Mouse (Mus musculus) left cerebral cortex, postnatal 36 days (tissue): ENCODE results near the gene Esrrg. TPM values are rescaled to one million over a fixed set of nuclear protein-coding genes. Genes with fewer than 3 reads are reported as not detected.
A peak's percentile ranks its signal among the peaks of the same experiment; 100 is the strongest.

Experiments used
- DNase-seq, 2 experiments: peaks; one replicate each; pipeline ENCODE4 v3.0.0; 2021 to 2022; ENCODE audit warnings: low spot score in 2 of 2, mixed read lengths in 1 of 2
- intact Hi-C: fragments of 180-260 bp; cut with DNase I; formaldehyde crosslinking; loops from one replicate; pipeline ENCODE4 v1.15.1; 2025
- total RNA-seq, 2 experiments: library from RNA; stranded (reverse); gene quantifications; 2 replicates each; pipeline ENCODE4 v1.2.3; 2021

Esrrg gene
- total RNA-seq, 2 experiments from 2014 or later, result 29.8 to 30.6 TPM

GRCm38 (mm10) chr1:188158675-188159074, 550.1 kb downstream of the Esrrg start:
- intact Hi-C loops, result no loop called here

DNA sequence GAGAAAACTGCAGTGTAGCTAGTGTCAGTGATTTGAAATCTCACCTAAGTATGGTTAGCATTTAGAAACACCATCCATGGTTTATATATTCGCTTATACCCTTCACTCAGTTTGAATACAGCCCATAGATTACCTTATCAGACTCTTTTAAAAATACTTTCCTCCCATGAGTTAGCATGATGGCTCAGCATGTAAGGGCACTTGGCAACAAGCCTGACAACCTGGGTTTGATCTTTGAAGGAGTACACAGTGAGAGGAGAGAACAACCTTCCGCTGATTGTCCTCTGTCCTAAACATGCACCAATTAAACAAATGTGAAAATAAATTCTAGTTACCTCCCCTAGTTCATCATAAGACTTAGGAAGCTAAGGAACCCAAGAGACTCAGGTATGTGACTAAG, 550.5 kb downstream of the Esrrg start:
- intact Hi-C loops, result no loop called here
- no peak for DNase-seq

More at GRCm38 (mm10) chr1:188158675-188159074, 550.1 kb downstream of the Esrrg start:
- no peak for DNase-seq

GRCm38 (mm10) chr1:188163058-188163457, 554.5 kb downstream of the Esrrg start:
- intact Hi-C loops, result no loop called here
- DNase-seq, result no peak

DNA sequence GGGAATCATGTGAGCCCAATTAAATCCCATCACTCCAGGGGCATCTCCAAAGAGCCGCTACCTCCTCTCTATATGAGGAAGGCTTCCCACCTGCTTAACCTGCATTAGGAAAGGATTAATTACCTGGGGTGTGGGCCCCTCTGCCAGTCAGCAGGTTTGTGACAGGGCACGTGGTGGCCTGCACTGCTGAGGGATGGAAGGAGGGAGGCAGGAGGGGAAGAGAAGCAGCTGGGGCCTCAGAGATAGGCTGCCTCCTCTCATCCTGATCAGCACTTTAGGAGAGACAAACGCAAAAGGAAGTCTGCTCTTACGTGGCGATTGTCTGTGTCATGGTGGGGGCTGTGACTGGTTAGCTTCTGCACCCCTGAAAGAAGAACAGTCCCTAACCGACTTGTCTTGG, 555.7 kb downstream of the Esrrg start:
- intact Hi-C loops, result no loop called here
- no peak for DNase-seq

- intact Hi-C loops, result no loop called here
- no peak for DNase-seq
Observed at GRCm38 (mm10) chr1:188173859-188174258, 565.3 kb downstream of the Esrrg start.

GRCm38 (mm10) chr1:188182951-188183350, 574.4 kb downstream of the Esrrg start:
- intact Hi-C loops, result no loop called here
- no peak for DNase-seq

DNA sequence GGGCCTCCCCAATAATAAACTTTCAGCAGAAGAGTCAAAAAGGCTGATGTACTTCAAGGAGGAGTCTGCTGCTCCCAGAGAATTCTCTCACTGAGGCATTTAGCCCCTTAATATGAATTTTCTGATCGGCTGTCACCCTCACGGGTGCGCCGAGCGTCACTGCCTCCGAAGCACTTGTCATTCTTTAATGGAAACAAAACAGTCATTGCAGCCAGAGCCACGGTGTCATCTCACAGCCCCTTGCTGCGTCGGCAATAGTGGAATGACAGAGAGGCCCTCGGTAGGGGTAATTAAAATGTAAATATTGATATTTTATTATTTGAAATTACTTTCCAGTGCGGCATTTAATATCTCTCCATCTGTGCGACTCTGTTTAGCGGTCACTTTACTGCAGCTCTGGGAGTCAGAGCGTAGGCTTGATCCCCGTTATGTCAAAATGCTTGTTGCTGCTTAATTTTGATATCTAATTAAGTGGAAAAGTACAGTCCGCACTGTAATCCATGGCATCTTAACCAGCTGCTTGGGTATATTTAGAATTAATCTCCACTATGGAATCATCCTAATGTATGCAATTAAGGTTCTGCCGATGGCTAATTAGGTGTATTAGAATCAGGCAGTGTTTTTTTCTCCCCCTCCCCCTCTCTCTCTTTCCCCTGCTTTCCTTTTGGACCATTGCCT, 578.0 kb downstream of the Esrrg start:
- intact Hi-C loops, result no loop called here
- no peak for DNase-seq

DNA sequence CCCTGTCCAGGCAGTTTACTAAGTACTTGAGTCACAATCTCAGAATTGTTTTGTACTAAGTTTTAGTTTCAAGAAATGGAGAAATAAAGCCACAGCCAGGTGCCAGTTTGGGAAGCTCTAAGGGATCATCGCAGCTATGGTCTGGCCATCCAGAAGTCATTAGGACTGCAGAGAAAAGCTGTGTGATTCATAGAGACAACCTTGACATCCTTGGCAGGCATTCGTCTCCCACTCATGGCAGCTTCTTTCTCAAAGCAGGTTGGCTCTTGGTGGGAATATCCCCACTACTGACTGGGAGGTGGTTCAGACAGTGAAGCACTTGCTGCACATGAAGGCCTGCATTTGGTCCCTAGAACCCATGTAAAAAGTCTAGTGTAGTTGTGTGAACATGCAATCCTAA, 584.4 kb downstream of the Esrrg start:
- intact Hi-C loops, result no loop called here
- DNase-seq, result no peak

DNA sequence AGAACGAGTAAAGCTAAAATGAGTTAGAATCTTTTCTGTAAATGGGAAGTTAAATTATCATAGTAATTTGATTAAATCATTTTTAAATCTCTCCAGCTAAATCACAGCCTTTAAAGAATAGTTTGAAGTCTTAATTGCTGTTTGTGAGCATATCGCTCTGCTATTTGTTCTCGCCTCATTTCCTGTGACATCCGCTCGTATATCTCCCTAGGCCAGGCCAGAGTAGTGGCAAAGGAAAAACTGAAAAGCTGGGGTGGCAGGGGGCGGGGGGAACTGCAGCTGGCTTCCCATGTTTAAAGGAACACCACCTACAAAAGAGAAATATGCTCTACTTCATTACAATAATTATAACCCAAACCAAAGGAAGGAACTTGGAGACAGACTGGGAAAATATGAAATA, 598.8 kb downstream of the Esrrg start:
- intact Hi-C loops, result no loop called here
- DNase-seq, result no peak

DNA sequence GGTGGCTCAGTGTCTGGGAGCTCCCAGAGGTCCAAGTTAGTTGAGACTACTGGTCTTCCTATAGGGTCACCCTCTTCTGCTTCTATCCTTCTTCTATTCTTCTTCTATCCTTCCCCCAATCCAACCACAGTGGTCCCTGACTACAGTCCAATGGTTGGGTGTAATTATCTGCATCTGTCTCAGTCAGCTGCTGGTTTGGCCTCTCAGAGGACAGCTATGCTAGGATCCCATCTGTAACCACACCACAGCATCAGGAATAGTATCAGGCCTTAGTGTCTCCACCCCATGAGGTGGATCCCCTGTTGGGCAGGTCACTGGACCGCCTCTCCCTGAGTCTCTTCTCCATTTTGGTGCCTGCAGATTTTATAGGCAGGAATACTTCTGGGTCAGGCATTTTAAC, 600.4 kb downstream of the Esrrg start:
- DNase-seq, result no peak
- intact Hi-C loops, result no loop called here

GRCm38 (mm10) chr1:188214885-188215611, 606.5 kb downstream of the Esrrg start:
- DNase-seq, result no peak
- intact Hi-C loops, result no loop called here

DNA sequence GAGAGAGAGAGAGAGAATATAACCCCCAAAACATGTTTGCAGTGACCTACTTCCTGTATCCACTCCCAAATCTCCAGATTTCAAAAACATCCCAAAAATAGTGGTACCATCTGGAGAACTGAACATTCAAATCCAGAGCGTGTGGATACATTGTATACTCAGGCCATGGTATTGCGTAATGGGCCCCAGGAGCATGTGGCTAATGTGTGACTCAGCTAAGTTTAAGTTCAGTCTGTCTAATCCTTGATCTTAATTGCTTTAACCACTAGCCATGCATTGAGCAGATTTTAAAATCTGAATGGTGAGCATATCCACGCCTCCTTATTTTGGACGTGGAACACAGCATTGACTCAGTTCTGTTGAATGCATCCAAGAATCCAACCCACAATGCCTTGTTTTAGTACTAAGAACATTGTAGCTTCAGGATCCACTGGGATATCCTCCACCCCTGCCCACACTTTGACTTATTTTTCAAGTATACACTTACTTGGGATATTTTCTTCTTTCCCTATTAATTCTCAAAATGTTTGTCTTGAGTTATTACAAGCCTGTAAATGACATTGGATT, 612.7 kb downstream of the Esrrg start:
- DNase-seq, result peak; percentile 12 to 28
- intact Hi-C loops, result no loop called here

- intact Hi-C loops, result no loop called here
- DNase-seq, result peak in 1 of 2 experiments; percentile 5
Observed at GRCm38 (mm10) chr1:188233036-188233724, 624.6 kb downstream of the Esrrg start.

DNA sequence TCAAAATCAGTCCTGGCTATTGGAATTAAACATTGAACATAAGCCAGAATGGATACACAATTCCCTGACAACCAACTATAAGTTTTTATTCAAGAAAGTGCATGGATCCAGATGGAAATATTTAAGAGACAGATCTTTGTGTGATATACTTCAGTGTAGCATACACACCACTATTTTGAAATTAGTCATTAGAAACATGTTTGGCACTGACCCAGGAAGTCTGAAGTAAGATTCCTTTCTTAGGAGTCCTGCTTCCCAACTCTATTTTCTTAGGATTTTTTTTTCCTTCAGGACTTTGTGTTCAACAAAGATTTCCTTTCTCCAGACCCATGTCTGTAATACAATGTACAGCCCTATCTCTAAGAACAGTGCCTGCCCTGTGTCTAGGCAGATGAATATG, 630.0 kb downstream of the Esrrg start:
- DNase-seq, result no peak
- intact Hi-C loops, result no loop called here

DNA sequence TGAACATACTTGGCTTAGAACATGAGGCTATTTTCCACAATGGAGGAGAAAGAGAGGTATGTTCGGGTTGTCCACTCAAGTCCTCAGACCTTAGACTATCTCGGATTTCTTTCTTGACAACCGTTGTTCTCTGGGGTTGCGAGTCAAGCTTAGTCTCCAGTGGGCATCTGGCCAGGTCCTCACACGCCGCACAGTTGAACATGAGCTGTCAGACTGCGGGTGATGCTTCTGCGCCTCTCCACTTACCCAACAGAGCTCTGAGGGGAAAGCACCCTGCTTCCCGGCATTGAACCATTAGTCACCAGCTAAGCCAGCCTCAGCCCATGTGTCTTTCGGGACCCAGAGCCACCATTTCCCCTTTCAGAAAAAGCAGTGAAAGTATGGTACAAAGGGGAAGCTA, 633.2 kb downstream of the Esrrg start:
- intact Hi-C loops, result no loop called here
- DNase-seq, result no peak

DNA sequence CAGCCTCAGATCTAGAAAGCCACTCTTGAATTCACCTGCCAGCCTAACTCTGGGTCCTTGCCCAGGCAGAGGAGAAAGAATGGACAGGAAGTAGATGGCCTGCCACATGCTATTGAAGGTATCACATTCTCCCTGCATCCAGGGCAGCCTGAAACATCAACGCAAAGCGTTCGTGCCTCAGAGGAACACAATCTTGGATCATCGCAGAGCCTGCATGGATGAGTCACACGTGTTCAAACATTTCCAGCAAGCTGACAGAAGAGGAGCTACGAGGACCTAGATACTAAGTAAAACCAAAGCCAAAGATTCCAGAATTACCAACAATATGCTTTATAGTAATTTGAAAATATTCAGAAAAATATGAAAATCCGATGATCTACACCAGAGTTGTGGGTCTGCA, 648.9 kb downstream of the Esrrg start:
- DNase-seq, result peak; percentile 9 to 12
- intact Hi-C loops, result no loop called here

GRCm38 (mm10) chr1:188260259-188261107, 651.9 kb downstream of the Esrrg start:
- no peak for DNase-seq
- intact Hi-C loops, result no loop called here

GRCm38 (mm10) chr1:188261903-188262682, 653.5 kb downstream of the Esrrg start, which contains the start of gene Ush2a:
Ush2a (plus strand) TSS chr1:188262023.
- intact Hi-C loops, result no loop called here
- DNase-seq, result no peak
